Mouse (Mus musculus): ENCODE data around the gene Abl2. TPM values are rescaled to one million over a fixed set of nuclear protein-coding genes. Genes with fewer than 3 reads are reported as not detected.
A peak's percentile ranks its signal among the peaks of the same experiment; 100 is the strongest.

Abl2 gene
- polyA plus RNA-seq, 1 experiment from 2014 or later: 9.0 TPM

GRCm38 (mm10) chr1:156630965-156631364, 72.4 kb downstream of the Abl2 start:
- Histone ChIP-seq H3K27ac (replicated peaks; ENCODE audit: low read depth, low read length) (no peak overlapping the region), H3K27me3 (ENCODE audit: control insufficient read depth, insufficient read depth, low read length) (no peaks in the 10 kb centered on the region), H3K9me3 (ENCODE audit: control insufficient read depth, low read length) (no peaks in the 10 kb centered on the region), H3K4me2 (ENCODE audit: low read length) (no peak overlapping the region), H3K9ac (replicated peaks; ENCODE audit: low read length) (no peak overlapping the region), H3K4me3 (replicated peaks; ENCODE audit: low read depth, low read length) (no peak overlapping the region), H3K4me1 (ENCODE audit: control insufficient read depth, insufficient read depth, low read length) (no peaks in the 10 kb centered on the region), H3K36me3 (ENCODE audit: control insufficient read depth, insufficient read depth, low read length) (peaks cover 60% of the 10 kb centered on the region)
- no peak for DNase-seq
- ATAC-seq (ENCODE audit: low FRiP score, low TSS enrichment): no peak

GRCm38 (mm10) chr1:156633095-156633494, 74.5 kb downstream of the Abl2 start:
- WGBS: 80% methylated on average over 10 of the region's 10 CpGs
- no peaks in the 10 kb centered on the region for H3K27me3 ChIP-seq (ENCODE audit: control insufficient read depth, insufficient read depth, low read length)
- H3K36me3 ChIP-seq (ENCODE audit: control insufficient read depth, insufficient read depth, low read length): peaks cover 67% of the 10 kb centered on the region
- H3K27ac ChIP-seq (replicated peaks; ENCODE audit: low read depth, low read length): no peak overlapping the region
- no peak overlapping the region for H3K4me3 ChIP-seq (replicated peaks; ENCODE audit: low read depth, low read length)
- DNase-seq (peak; percentile 81), ATAC-seq (ENCODE audit: low FRiP score, low TSS enrichment) (no peak)
- no peak overlapping the region for H3K4me2 ChIP-seq (ENCODE audit: low read length)
- no peaks in the 10 kb centered on the region for H3K9me3 ChIP-seq (ENCODE audit: control insufficient read depth, low read length)
- no peaks in the 10 kb centered on the region for H3K4me1 ChIP-seq (ENCODE audit: control insufficient read depth, insufficient read depth, low read length)
- no peak overlapping the region for H3K9ac ChIP-seq (replicated peaks; ENCODE audit: low read length)

- DNase-seq (no peak), ATAC-seq (ENCODE audit: low FRiP score, low TSS enrichment) (no peak)
- H3K9ac ChIP-seq (replicated peaks; ENCODE audit: low read length): no peak overlapping the region
- H3K9me3 ChIP-seq (ENCODE audit: control insufficient read depth, low read length): no peaks in the 10 kb centered on the region
- whole genome bisulfite sequencing: 77% methylated on average over 2 of the region's 2 CpGs
- H3K27ac ChIP-seq (replicated peaks; ENCODE audit: low read depth, low read length): no peak overlapping the region
- no peaks in the 10 kb centered on the region for H3K4me1 ChIP-seq (ENCODE audit: control insufficient read depth, insufficient read depth, low read length)
- H3K36me3 ChIP-seq (ENCODE audit: control insufficient read depth, insufficient read depth, low read length): peaks cover 65% of the 10 kb centered on the region
- H3K4me2 ChIP-seq (ENCODE audit: low read length): no peak overlapping the region
- H3K27me3 ChIP-seq (ENCODE audit: control insufficient read depth, insufficient read depth, low read length): no peaks in the 10 kb centered on the region
- no peak overlapping the region for H3K4me3 ChIP-seq (replicated peaks; ENCODE audit: low read depth, low read length)
These were observed 76.6 kb downstream of the Abl2 start for GRCm38 (mm10) chr1:156635148-156635547.

- DNase-seq: no peak
- Histone ChIP-seq H3K4me1 (ENCODE audit: control insufficient read depth, insufficient read depth, low read length) (peaks cover 7% of the 10 kb centered on the region; the same call in 1 of the 2 replicates), H3K4me2 (ENCODE audit: low read length) (no peak overlapping the region), H3K4me3 (replicated peaks; ENCODE audit: low read depth, low read length) (no peak overlapping the region), H3K9me3 (ENCODE audit: control insufficient read depth, low read length) (no peaks in the 10 kb centered on the region), H3K27ac (replicated peaks; ENCODE audit: low read depth, low read length) (no peak overlapping the region), H3K9ac (replicated peaks; ENCODE audit: low read length) (no peak overlapping the region), H3K27me3 (ENCODE audit: control insufficient read depth, insufficient read depth, low read length) (no peaks in the 10 kb centered on the region), H3K36me3 (ENCODE audit: control insufficient read depth, insufficient read depth, low read length) (peaks cover 55% of the 10 kb centered on the region)
- WGBS: 88% methylated on average over 5 of the region's 5 CpGs
- ATAC-seq (ENCODE audit: low FRiP score, low TSS enrichment): no peak
These were observed 80.9 kb downstream of the Abl2 start for GRCm38 (mm10) chr1:156639455-156639854.

GRCm38 (mm10) chr1:156640577-156640976, 82.0 kb downstream of the Abl2 start:
- WGBS: 73% methylated on average over 4 of the region's 4 CpGs
- Histone ChIP-seq H3K9ac (replicated peaks; ENCODE audit: low read length) (no peak overlapping the region), H3K27ac (replicated peaks; ENCODE audit: low read depth, low read length) (no peak overlapping the region), H3K36me3 (ENCODE audit: control insufficient read depth, insufficient read depth, low read length) (peaks cover 45% of the 10 kb centered on the region), H3K4me3 (replicated peaks; ENCODE audit: low read depth, low read length) (no peak overlapping the region), H3K4me1 (ENCODE audit: control insufficient read depth, insufficient read depth, low read length) (peaks cover 8% of the 10 kb centered on the region; the same call in 1 of the 2 replicates), H3K9me3 (ENCODE audit: control insufficient read depth, low read length) (no peaks in the 10 kb centered on the region), H3K27me3 (ENCODE audit: control insufficient read depth, insufficient read depth, low read length) (no peaks in the 10 kb centered on the region), H3K4me2 (ENCODE audit: low read length) (no peak overlapping the region)
- peak; percentile 48 for DNase-seq
- no peak for ATAC-seq (ENCODE audit: low FRiP score, low TSS enrichment)

- no peaks in the 10 kb centered on the region for H3K27me3 ChIP-seq (ENCODE audit: control insufficient read depth, insufficient read depth, low read length)
- peaks cover 8% of the 10 kb centered on the region; the same call in 1 of the 2 replicates for H3K4me1 ChIP-seq (ENCODE audit: control insufficient read depth, insufficient read depth, low read length)
- no peak overlapping the region for H3K4me2 ChIP-seq (ENCODE audit: low read length)
- H3K27ac ChIP-seq (replicated peaks; ENCODE audit: low read depth, low read length): no peak overlapping the region
- no peaks in the 10 kb centered on the region for H3K9me3 ChIP-seq (ENCODE audit: control insufficient read depth, low read length)
- DNase-seq (no peak), ATAC-seq (ENCODE audit: low FRiP score, low TSS enrichment) (no peak)
- 93% methylated on average over 10 of the region's 10 CpGs for WGBS
- no peak overlapping the region for H3K4me3 ChIP-seq (replicated peaks; ENCODE audit: low read depth, low read length)
- H3K9ac ChIP-seq (replicated peaks; ENCODE audit: low read length): no peak overlapping the region
- H3K36me3 ChIP-seq (ENCODE audit: control insufficient read depth, insufficient read depth, low read length): peaks cover 37% of the 10 kb centered on the region
These were observed 83.2 kb downstream of the Abl2 start for GRCm38 (mm10) chr1:156641808-156642207.

GRCm38 (mm10) chr1:156642813-156643212, 84.2 kb downstream of the Abl2 start:
- H3K4me1 ChIP-seq (ENCODE audit: control insufficient read depth, insufficient read depth, low read length): peaks cover 8% of the 10 kb centered on the region; the same call in 1 of the 2 replicates
- no peaks in the 10 kb centered on the region for H3K9me3 ChIP-seq (ENCODE audit: control insufficient read depth, low read length)
- 60% methylated on average over 12 of the region's 12 CpGs for WGBS
- no peak overlapping the region for H3K4me2 ChIP-seq (ENCODE audit: low read length)
- H3K27ac ChIP-seq (replicated peaks; ENCODE audit: low read depth, low read length): no peak overlapping the region
- no peak overlapping the region for H3K4me3 ChIP-seq (replicated peaks; ENCODE audit: low read depth, low read length)
- DNase-seq: no peak
- peaks cover 32% of the 10 kb centered on the region for H3K36me3 ChIP-seq (ENCODE audit: control insufficient read depth, insufficient read depth, low read length)
- no peaks in the 10 kb centered on the region for H3K27me3 ChIP-seq (ENCODE audit: control insufficient read depth, insufficient read depth, low read length)
- H3K9ac ChIP-seq (replicated peaks; ENCODE audit: low read length): no peak overlapping the region
- ATAC-seq (ENCODE audit: low FRiP score, low TSS enrichment): no peak

- no peak overlapping the region for H3K4me3 ChIP-seq (replicated peaks; ENCODE audit: low read depth, low read length)
- no peak overlapping the region for H3K4me2 ChIP-seq (ENCODE audit: low read length)
- H3K9ac ChIP-seq (replicated peaks; ENCODE audit: low read length): no peak overlapping the region
- H3K27me3 ChIP-seq (ENCODE audit: control insufficient read depth, insufficient read depth, low read length): no peaks in the 10 kb centered on the region
- H3K4me1 ChIP-seq (ENCODE audit: control insufficient read depth, insufficient read depth, low read length): peaks cover 8% of the 10 kb centered on the region; the same call in 1 of the 2 replicates
- H3K36me3 ChIP-seq (ENCODE audit: control insufficient read depth, insufficient read depth, low read length): peaks cover 36% of the 10 kb centered on the region
- H3K27ac ChIP-seq (replicated peaks; ENCODE audit: low read depth, low read length): no peak overlapping the region
- 19% methylated on average over 10 of the region's 10 CpGs for WGBS
- H3K9me3 ChIP-seq (ENCODE audit: control insufficient read depth, low read length): no peaks in the 10 kb centered on the region
- DNase-seq: peak; percentile 36
- ATAC-seq (ENCODE audit: low FRiP score, low TSS enrichment): no peak
These were observed 85.5 kb downstream of the Abl2 start for GRCm38 (mm10) chr1:156644061-156644460.

- Histone ChIP-seq H3K9me3 (ENCODE audit: control insufficient read depth, low read length) (no peaks in the 10 kb centered on the region), H3K36me3 (ENCODE audit: control insufficient read depth, insufficient read depth, low read length) (peaks cover 35% of the 10 kb centered on the region), H3K27ac (replicated peaks; ENCODE audit: low read depth, low read length) (no peak overlapping the region), H3K4me2 (ENCODE audit: low read length) (no peak overlapping the region), H3K27me3 (ENCODE audit: control insufficient read depth, insufficient read depth, low read length) (no peaks in the 10 kb centered on the region), H3K4me3 (replicated peaks; ENCODE audit: low read depth, low read length) (no peak overlapping the region), H3K4me1 (ENCODE audit: control insufficient read depth, insufficient read depth, low read length) (peaks cover 8% of the 10 kb centered on the region; the same call in 1 of the 2 replicates), H3K9ac (replicated peaks; ENCODE audit: low read length) (no peak overlapping the region)
- ATAC-seq (ENCODE audit: low FRiP score, low TSS enrichment) (no peak), DNase-seq (peak; percentile 31)
- WGBS: 64% methylated on average over 13 of the region's 13 CpGs
These were observed 86.4 kb downstream of the Abl2 start for GRCm38 (mm10) chr1:156644780-156645523.
